Mouse (Mus musculus) lung, adult 2 months (tissue): ENCODE data around the gene Skap1.

Experiments
- CTCF ChIP-seq: fragments of 200-500 bp; IDR thresholded peaks from 2 replicates; pipeline ENCODE4 v1.5.1; 2011; ENCODE audit warnings: mild to moderate bottlenecking, low read length, control low read depth; ENCODE audit not compliant: insufficient read depth
- POLR2A ChIP-seq: fragments of 200-500 bp; IDR thresholded peaks from 2 replicates; pipeline ENCODE4 v1.6.1; 2011; ENCODE audit warnings: low read depth, mild to moderate bottlenecking, control low read depth, low read length, borderline replicate concordance; ENCODE audit errors: extremely low read depth

GRCm38 (mm10) chr11:96795491-96795890, 331.1 kb downstream of the Skap1 start:
- TF ChIP-seq CTCF (no peak), POLR2A (no peak)
